Mouse (Mus musculus): ENCODE data around the gene Gpr4. TPM values are rescaled to one million over a fixed set of nuclear protein-coding genes. Genes with fewer than 3 reads are reported as not detected.

The Gpr4 gene
- polyA plus RNA-seq, 1 experiment from 2014 or later = 2.3 TPM

- WGBS = 38% methylated on average over 2 of the region's 2 CpGs
- H3K36me3 ChIP-seq = peaks cover 53% of the 10 kb centered on the region
Observed at GRCm38 (mm10) chr7:19197985-19198384, 14.4 kb upstream of the Gpr4 start.

GRCm38 (mm10) chr7:19201660-19202059 lies 10.7 kb upstream of the Gpr4 start:
- H3K27ac ChIP-seq = no peak overlapping the region
- no peak overlapping the region for H3K4me2 ChIP-seq (replicated peaks)
- H3K9me3 ChIP-seq = no peaks in the 10 kb centered on the region
- 70% methylated on average over 15 of the region's 15 CpGs for WGBS
- H3K4me3 ChIP-seq = no peak overlapping the region
- H3K36me3 ChIP-seq = peaks cover 41% of the 10 kb centered on the region
- H3K4me1 ChIP-seq = no peaks in the 10 kb centered on the region
- no peak for ATAC-seq (ENCODE audit: low FRiP score, low read depth)
- H3K9ac ChIP-seq = no peak overlapping the region
- no peaks in the 10 kb centered on the region for H3K27me3 ChIP-seq (replicated peaks)

More at GRCm38 (mm10) chr7:19197985-19198384, 14.4 kb upstream of the Gpr4 start:
- ATAC-seq (ENCODE audit: low FRiP score, low read depth) = no peak
- Histone ChIP-seq H3K9ac (no peak overlapping the region), H3K4me1 (no peaks in the 10 kb centered on the region), H3K4me3 (no peak overlapping the region), H3K27ac (no peak overlapping the region), H3K9me3 (no peaks in the 10 kb centered on the region), H3K27me3 (replicated peaks) (no peaks in the 10 kb centered on the region), H3K4me2 (replicated peaks) (no peak overlapping the region)

- Histone ChIP-seq H3K9ac (no peak overlapping the region), H3K36me3 (peaks cover 37% of the 10 kb centered on the region), H3K27me3 (replicated peaks) (no peaks in the 10 kb centered on the region), H3K27ac (no peak overlapping the region), H3K4me1 (no peaks in the 10 kb centered on the region), H3K4me2 (replicated peaks) (no peak overlapping the region), H3K4me3 (no peak overlapping the region), H3K9me3 (no peaks in the 10 kb centered on the region)
- ATAC-seq (ENCODE audit: low FRiP score, low read depth) = no peak
- 61% methylated on average over 15 of the region's 15 CpGs for WGBS
Observed at GRCm38 (mm10) chr7:19202065-19202850, 10.1 kb upstream of the Gpr4 start.

- Histone ChIP-seq H3K9me3 (no peaks in the 10 kb centered on the region), H3K4me2 (replicated peaks) (no peak overlapping the region), H3K4me1 (peaks cover 6% of the 10 kb centered on the region; the same call in 1 of the 2 replicates), H3K27ac (no peak overlapping the region), H3K9ac (no peak overlapping the region), H3K36me3 (peaks cover 18% of the 10 kb centered on the region), H3K27me3 (replicated peaks) (peaks cover 8% of the 10 kb centered on the region), H3K4me3 (no peak overlapping the region)
- 77% methylated on average over 13 of the region's 13 CpGs for WGBS
- ATAC-seq (ENCODE audit: low FRiP score, low read depth) = no peak
Observed at GRCm38 (mm10) chr7:19208201-19208910, 4.0 kb upstream of the Gpr4 start.

- 57% methylated on average over 7 of the region's 7 CpGs for WGBS
- Histone ChIP-seq H3K9me3 (no peaks in the 10 kb centered on the region), H3K36me3 (peaks cover 15% of the 10 kb centered on the region), H3K4me1 (peaks cover 6% of the 10 kb centered on the region; the same call in 1 of the 2 replicates), H3K9ac (no peak overlapping the region), H3K4me3 (no peak overlapping the region), H3K27me3 (replicated peaks) (peaks cover 9% of the 10 kb centered on the region), H3K4me2 (replicated peaks) (no peak overlapping the region), H3K27ac (no peak overlapping the region)
- ATAC-seq (ENCODE audit: low FRiP score, low read depth) = no peak
Observed at GRCm38 (mm10) chr7:19208944-19209472, 3.3 kb upstream of the Gpr4 start.

GRCm38 (mm10) chr7:19209494-19209893 lies 2.8 kb upstream of the Gpr4 start:
- H3K4me1 ChIP-seq = peaks cover 6% of the 10 kb centered on the region; the same call in 1 of the 2 replicates
- no peak for ATAC-seq (ENCODE audit: low FRiP score, low read depth)
- no peak overlapping the region for H3K9ac ChIP-seq
- H3K9me3 ChIP-seq = no peaks in the 10 kb centered on the region
- H3K36me3 ChIP-seq = peaks cover 10% of the 10 kb centered on the region
- H3K27me3 ChIP-seq (replicated peaks) = peaks cover 12% of the 10 kb centered on the region
- no peak overlapping the region for H3K4me2 ChIP-seq (replicated peaks)
- 84% methylated on average over 4 of the region's 4 CpGs for WGBS
- no peak overlapping the region for H3K27ac ChIP-seq
- H3K4me3 ChIP-seq = no peak overlapping the region

GRCm38 (mm10) chr7:19210010-19210409 lies 2.3 kb upstream of the Gpr4 start:
- no peak overlapping the region for H3K4me3 ChIP-seq
- 92% methylated on average over 5 of the region's 5 CpGs for WGBS
- no peak for ATAC-seq (ENCODE audit: low FRiP score, low read depth)
- no peaks in the 10 kb centered on the region for H3K9me3 ChIP-seq
- no peak overlapping the region for H3K9ac ChIP-seq
- peaks cover 5% of the 10 kb centered on the region for H3K36me3 ChIP-seq
- H3K4me1 ChIP-seq = peaks cover 6% of the 10 kb centered on the region; the same call in 1 of the 2 replicates
- peaks cover 12% of the 10 kb centered on the region for H3K27me3 ChIP-seq (replicated peaks)
- H3K27ac ChIP-seq = no peak overlapping the region
- no peak overlapping the region for H3K4me2 ChIP-seq (replicated peaks)

GRCm38 (mm10) chr7:19211041-19211675 lies 1.2 kb upstream of the Gpr4 start:
- ATAC-seq (ENCODE audit: low FRiP score, low read depth) = no peak
- no peak overlapping the region for H3K27ac ChIP-seq
- H3K27me3 ChIP-seq (replicated peaks) = peaks cover 12% of the 10 kb centered on the region
- no peak overlapping the region for H3K9ac ChIP-seq
- H3K4me3 ChIP-seq = no peak overlapping the region
- no peak overlapping the region for H3K4me2 ChIP-seq (replicated peaks)
- 59% methylated on average over 5 of the region's 5 CpGs for WGBS
- no peaks in the 10 kb centered on the region for H3K36me3 ChIP-seq
- H3K9me3 ChIP-seq = no peaks in the 10 kb centered on the region
- H3K4me1 ChIP-seq = peaks cover 6% of the 10 kb centered on the region; the same call in 1 of the 2 replicates

- 51% methylated on average over 2 of the region's 2 CpGs for WGBS
- Histone ChIP-seq H3K4me1 (peaks cover 6% of the 10 kb centered on the region; the same call in 1 of the 2 replicates), H3K27ac (no peak overlapping the region), H3K36me3 (no peaks in the 10 kb centered on the region), H3K9ac (no peak overlapping the region), H3K4me3 (no peak overlapping the region), H3K27me3 (replicated peaks) (peaks cover 12% of the 10 kb centered on the region), H3K4me2 (replicated peaks) (no peak overlapping the region), H3K9me3 (no peaks in the 10 kb centered on the region)
- ATAC-seq (ENCODE audit: low FRiP score, low read depth) = no peak
Observed at GRCm38 (mm10) chr7:19213385-19213784, 1.0 kb downstream of the Gpr4 start.

GRCm38 (mm10) chr7:19214369-19214768 lies 2.0 kb downstream of the Gpr4 start:
- Histone ChIP-seq H3K4me3 (no peak overlapping the region), H3K27ac (no peak overlapping the region), H3K27me3 (replicated peaks) (peaks cover 12% of the 10 kb centered on the region), H3K4me1 (peaks cover 6% of the 10 kb centered on the region; the same call in 1 of the 2 replicates), H3K9ac (no peak overlapping the region), H3K9me3 (no peaks in the 10 kb centered on the region), H3K36me3 (no peaks in the 10 kb centered on the region), H3K4me2 (replicated peaks) (no peak overlapping the region)
- WGBS = 78% methylated on average over 7 of the region's 7 CpGs
- no peak for ATAC-seq (ENCODE audit: low FRiP score, low read depth)

GRCm38 (mm10) chr7:19214940-19215339 lies 2.6 kb downstream of the Gpr4 start:
- no peak for ATAC-seq (ENCODE audit: low FRiP score, low read depth)
- Histone ChIP-seq H3K4me2 (replicated peaks) (no peak overlapping the region), H3K9me3 (no peaks in the 10 kb centered on the region), H3K27me3 (replicated peaks) (peaks cover 12% of the 10 kb centered on the region), H3K9ac (no peak overlapping the region), H3K36me3 (no peaks in the 10 kb centered on the region), H3K27ac (no peak overlapping the region), H3K4me1 (peaks cover 6% of the 10 kb centered on the region; the same call in 1 of the 2 replicates), H3K4me3 (no peak overlapping the region)
- 76% methylated on average over 9 of the region's 9 CpGs for WGBS

GRCm38 (mm10) chr7:19217492-19217891 lies 5.2 kb downstream of the Gpr4 start:
- Histone ChIP-seq H3K27me3 (replicated peaks) (peaks cover 7% of the 10 kb centered on the region), H3K9me3 (no peaks in the 10 kb centered on the region), H3K4me1 (peaks cover under 1% of the 10 kb centered on the region; the same call in 1 of the 2 replicates), H3K4me3 (no peak overlapping the region), H3K4me2 (replicated peaks) (no peak overlapping the region), H3K9ac (no peak overlapping the region), H3K27ac (no peak overlapping the region), H3K36me3 (peaks cover 4% of the 10 kb centered on the region; the same call in 1 of the 2 replicates)
- ATAC-seq (ENCODE audit: low FRiP score, low read depth) = no peak
- WGBS = 62% methylated on average over 5 of the region's 5 CpGs

Data from neural tube, embryonic 12.5 days (tissue).